Mouse (Mus musculus) NIH3T3 (cell line): ENCODE data around the gene Wnk4.

Experiments used
- DNase-seq: peaks from one replicate; pipeline ENCODE4 v3.0.0-alpha.2; 2012; ENCODE audit warnings: low read depth

Wnk4 gene

GRCm38 (mm10) chr11:101245071-101245470 is 15.3 kb upstream of the Wnk4 start:
- DNase-seq = no peak

- DNase-seq = peak; percentile 69
Measured at GRCm38 (mm10) chr11:101245855-101246701, 14.3 kb upstream of the Wnk4 start, which contains the start of gene Ramp2. Gene Ramp2, plus strand, starts transcription at chr11:101246028.

- DNase-seq = no peak
Measured at GRCm38 (mm10) chr11:101246702-101247012, 13.7 kb upstream of the Wnk4 start.

GRCm38 (mm10) chr11:101247521-101248030 is 12.8 kb upstream of the Wnk4 start:
- DNase-seq = no peak

GRCm38 (mm10) chr11:101248258-101248994 is 11.9 kb upstream of the Wnk4 start:
- peak; percentile 80 for DNase-seq

- no peak for DNase-seq
Measured at GRCm38 (mm10) chr11:101251031-101251430, 9.3 kb upstream of the Wnk4 start.

GRCm38 (mm10) chr11:101252941-101253340 is 7.4 kb upstream of the Wnk4 start:
- peak; percentile 76 for DNase-seq

GRCm38 (mm10) chr11:101253613-101254389 is 6.6 kb upstream of the Wnk4 start, which contains the start of gene Vps25:
Gene Vps25, plus strand, starts transcription at chr11:101253707.
- peak; percentile 90 for DNase-seq

GRCm38 (mm10) chr11:101255826-101256775 is 4.3 kb upstream of the Wnk4 start:
- peak; percentile 45 for DNase-seq

GRCm38 (mm10) chr11:101259261-101259712 is 1.1 kb upstream of the Wnk4 start:
- peak; percentile 93 for DNase-seq

GRCm38 (mm10) chr11:101260826-101261380 is 536 bp downstream of the Wnk4 start:
- DNase-seq = no peak

- DNase-seq = no peak
Measured at GRCm38 (mm10) chr11:101262272-101262967, 2.1 kb downstream of the Wnk4 start.

GRCm38 (mm10) chr11:101263138-101263988 is 3.0 kb downstream of the Wnk4 start:
- DNase-seq = no peak

- DNase-seq = no peak
Measured at GRCm38 (mm10) chr11:101263989-101264280, 3.6 kb downstream of the Wnk4 start.

GRCm38 (mm10) chr11:101264954-101265471 is 4.6 kb downstream of the Wnk4 start:
- no peak for DNase-seq

GRCm38 (mm10) chr11:101265906-101266305 is 5.5 kb downstream of the Wnk4 start:
- DNase-seq = peak; percentile 56

GRCm38 (mm10) chr11:101269577-101270116 is 9.3 kb downstream of the Wnk4 start:
- no peak for DNase-seq

- no peak for DNase-seq
Measured at GRCm38 (mm10) chr11:101272446-101272845, 12.1 kb downstream of the Wnk4 start.

GRCm38 (mm10) chr11:101275309-101275708 is 14.9 kb downstream of the Wnk4 start:
- DNase-seq = no peak
